Mouse (Mus musculus) kidney, embryonic 15.5 days (tissue): Measurements from ENCODE around the gene Serinc2. TPM values are rescaled to one million over a fixed set of nuclear protein-coding genes. Genes with fewer than 3 reads are reported as not detected.

ENCODE experiments used
- ATAC-seq: fragments of 200-750 bp; cut with Nextera tagmentation; replicated peaks from 2 replicates; pipeline ENCODE4 v1.8.0; 2017; ENCODE audit warnings: moderate TSS enrichment; ENCODE audit not compliant: low FRiP score
- H3K27ac ChIP-seq: fragments of 300-500 bp; sonication (generic); 2 replicates; pipeline ENCODE4 v1.5.1; 2015; ENCODE audit warnings: mild to moderate bottlenecking, inconsistent platforms
- H3K27me3 ChIP-seq: fragments of 300-500 bp; sonication (generic); 2 replicates; pipeline ENCODE4 v1.6.1; 2015; ENCODE audit warnings: inconsistent platforms
- H3K36me3 ChIP-seq: fragments of 300-500 bp; sonication (generic); 2 replicates; pipeline ENCODE4 v1.6.1; 2015; ENCODE audit warnings: inconsistent platforms
- H3K4me1 ChIP-seq: fragments of 300-500 bp; sonication (generic); 2 replicates; pipeline ENCODE4 v1.6.1; 2015; ENCODE audit warnings: inconsistent platforms
- H3K4me2 ChIP-seq: fragments of 300-500 bp; sonication (generic); 2 replicates; pipeline ENCODE4 v1.6.1; 2015; ENCODE audit warnings: moderate library complexity, mild to moderate bottlenecking, inconsistent platforms
- H3K4me3 ChIP-seq: fragments of 300-500 bp; sonication (generic); replicated peaks from 2 replicates; pipeline ENCODE4 v1.5.1; 2015; ENCODE audit warnings: mild to moderate bottlenecking, inconsistent platforms
- H3K9ac ChIP-seq: fragments of 300-500 bp; sonication (generic); 2 replicates; pipeline ENCODE4 v1.6.1; 2015; ENCODE audit warnings: mild to moderate bottlenecking, inconsistent platforms
- H3K9me3 ChIP-seq: fragments of 300-500 bp; sonication (generic); replicated peaks from 2 replicates; pipeline ENCODE4 v1.6.1; 2016; ENCODE audit warnings: inconsistent platforms
- WGBS: fragments of 180-500 bp; shearing (Covaris S2); methylation state at CpG from one replicate; pipeline ENCODE4 v1.1.7; 2015; ENCODE audit warnings: mixed read lengths; 5-methylcytosine and 5-hydroxymethylcytosine counted together
- polyA plus RNA-seq: library from polyadenylated mRNA; unstranded; fragments of >200 nt; fragmentation: Nextera tagmentation; extraction: Ambion mirVana; gene quantifications from 2 replicates; pipeline ENCODE4 v1.2.1, GENCODE M21; 2015

Gene Serinc2
- polyA plus RNA-seq, 1 experiment from 2014 or later = 48.8 TPM

- Histone ChIP-seq H3K4me1 (no peaks in the 10 kb centered on the region), H3K36me3 (no peaks in the 10 kb centered on the region), H3K9me3 (no peaks in the 10 kb centered on the region), H3K4me3 (no peak overlapping the region), H3K27ac (no peak overlapping the region), H3K9ac (no peak overlapping the region), H3K4me2 (no peak overlapping the region), H3K27me3 (0 out of 2 replicates have a peak, but pooled peaks cover 11% of the 10 kb centered on the region)
- WGBS = 80% methylated on average over 8 of the region's 8 CpGs
- no peak for ATAC-seq
Observed at GRCm38 (mm10) chr4:130215392-130215791, 63.6 kb downstream of the Serinc2 start.

- H3K4me3 ChIP-seq = no peak overlapping the region
- no peaks in the 10 kb centered on the region for H3K36me3 ChIP-seq
- no peak overlapping the region for H3K4me2 ChIP-seq
- no peak overlapping the region for H3K9ac ChIP-seq
- 0 out of 2 replicates have a peak, but pooled peaks cover 11% of the 10 kb centered on the region for H3K27me3 ChIP-seq
- 75% methylated on average over 10 of the region's 10 CpGs for WGBS
- H3K4me1 ChIP-seq = no peaks in the 10 kb centered on the region
- no peak overlapping the region for H3K27ac ChIP-seq
- H3K9me3 ChIP-seq = no peaks in the 10 kb centered on the region
- no peak for ATAC-seq
Observed at GRCm38 (mm10) chr4:130213857-130214256, 65.1 kb downstream of the Serinc2 start.

DNA sequence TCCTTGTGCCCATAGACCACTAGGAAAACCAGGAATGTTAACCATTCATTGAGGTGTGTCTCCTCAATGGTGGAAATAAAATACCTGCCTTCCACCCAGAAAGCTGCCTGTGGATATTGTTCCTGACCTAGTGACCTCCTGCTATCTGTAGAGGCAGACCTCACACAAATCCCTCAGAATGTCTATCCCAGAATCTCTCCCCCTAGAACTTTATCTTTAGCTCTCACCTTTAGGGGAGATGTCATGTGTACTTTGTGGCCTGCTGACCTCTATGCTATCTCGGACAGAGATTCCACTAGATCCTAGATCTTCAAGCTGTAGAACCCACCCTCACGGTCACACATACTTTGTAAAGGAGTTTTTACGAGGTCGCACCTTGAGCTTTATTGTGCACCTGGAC is 65.8 kb downstream of the Serinc2 start:
- H3K4me3 ChIP-seq = no peak overlapping the region
- WGBS = 86% methylated on average over 4 of the region's 4 CpGs
- no peak overlapping the region for H3K27ac ChIP-seq
- H3K36me3 ChIP-seq = no peaks in the 10 kb centered on the region
- no peak overlapping the region for H3K4me2 ChIP-seq
- H3K27me3 ChIP-seq = 0 out of 2 replicates have a peak, but pooled peaks cover 11% of the 10 kb centered on the region
- no peaks in the 10 kb centered on the region for H3K4me1 ChIP-seq
- no peak for ATAC-seq
- no peak overlapping the region for H3K9ac ChIP-seq
- no peaks in the 10 kb centered on the region for H3K9me3 ChIP-seq

DNA sequence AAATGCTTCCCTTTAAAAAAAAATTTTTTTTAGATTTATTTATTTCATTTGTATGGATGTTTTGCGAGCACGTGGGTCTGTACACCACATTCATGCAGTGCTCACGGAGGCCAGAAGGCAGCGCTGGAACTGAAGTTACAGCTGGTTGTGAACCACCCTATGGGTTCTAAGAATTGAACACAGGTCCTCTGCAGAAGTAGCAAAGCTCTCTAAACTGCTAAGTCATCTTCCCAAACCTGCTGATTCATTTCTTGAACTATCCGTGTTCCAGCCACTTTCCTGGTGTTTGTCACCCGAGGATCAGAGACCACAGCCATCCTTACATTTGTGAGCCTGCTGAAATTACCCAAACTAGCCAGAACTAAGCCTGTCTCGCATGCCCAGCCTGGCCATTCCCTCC is 66.6 kb downstream of the Serinc2 start:
- WGBS = 73% methylated on average over 7 of the region's 7 CpGs
- Histone ChIP-seq H3K4me1 (no peaks in the 10 kb centered on the region), H3K4me3 (no peak overlapping the region), H3K27me3 (0 out of 2 replicates have a peak, but pooled peaks cover 10% of the 10 kb centered on the region), H3K27ac (no peak overlapping the region), H3K9me3 (no peaks in the 10 kb centered on the region), H3K36me3 (no peaks in the 10 kb centered on the region), H3K9ac (no peak overlapping the region), H3K4me2 (no peak overlapping the region)
- ATAC-seq = no peak

GRCm38 (mm10) chr4:130211870-130212269 is 67.1 kb downstream of the Serinc2 start:
- Histone ChIP-seq H3K27ac (no peak overlapping the region), H3K4me2 (no peak overlapping the region), H3K36me3 (no peaks in the 10 kb centered on the region), H3K27me3 (0 out of 2 replicates have a peak, but pooled peaks cover 8% of the 10 kb centered on the region), H3K4me1 (no peaks in the 10 kb centered on the region), H3K9me3 (no peaks in the 10 kb centered on the region), H3K9ac (no peak overlapping the region), H3K4me3 (no peak overlapping the region)
- ATAC-seq = no peak
- 87% methylated on average over 2 of the region's 2 CpGs for WGBS

Other genes with a start within 250 kb of the Serinc2 start
- gene Col16a1, start 231.4 kb downstream of the Serinc2 start, polyA plus RNA-seq = 42.7 and 57.4 TPM in 2 replicates
- gene Pef1, start 176.6 kb downstream of the Serinc2 start, polyA plus RNA-seq = 68.9 and 75.1 TPM in 2 replicates
- gene Hcrtr1, start 139.8 kb downstream of the Serinc2 start, polyA plus RNA-seq = 0.17 and 0.62 TPM in 2 replicates
- gene Tinagl1, start 104.1 kb downstream of the Serinc2 start, polyA plus RNA-seq = 51.0 and 62.7 TPM in 2 replicates
- 0.26 and 0.39 TPM in 2 replicates for gene Gm853, start 56.8 kb downstream of the Serinc2 start, polyA plus RNA-seq
- gene Fabp3, start 29.4 kb upstream of the Serinc2 start, polyA plus RNA-seq = 70.7 and 81.3 TPM in 2 replicates
- gene Gm10570, start 29.5 kb upstream of the Serinc2 start, polyA plus RNA-seq = 0.36 and 0.57 TPM in 2 replicates
- 65.6 and 75.1 TPM in 2 replicates for gene Zcchc17, start 80.7 kb upstream of the Serinc2 start, polyA plus RNA-seq
- 165 and 173 TPM in 2 replicates for gene Snrnp40, start 80.9 kb upstream of the Serinc2 start, polyA plus RNA-seq